ENCODE assay signal across 8 mouse cellular contexts in genomic region chr16:15194926-15195711, GRCm38 (mm10).
DNase-seq lines count a peak whose midpoint lies in the region; ATAC-seq lines count a peak whose summit lies in the region.

No protein-coding gene starts in this region.

- no peaks in the 10 kb centered on the region for H3K9me3 ChIP-seq in intestine, embryonic 16.5 days (ENCODE audit: control insufficient read depth, low read length)
- no peaks in the 10 kb centered on the region for H3K9me3 ChIP-seq in forebrain, embryonic 11.5 days (ENCODE audit: control insufficient read depth, low read length)

- peak overlapping the region; percentile 53 for H3K27ac ChIP-seq in intestine, embryonic 16.5 days (ENCODE audit: low read length)
- H3K27ac ChIP-seq in forebrain, embryonic 11.5 days (ENCODE audit: low read depth, low read length) = no peak overlapping the region

- peak; percentile 32 to 42 for DNase-seq in right cerebral cortex, postnatal 10 days (ENCODE audit: low spot score in 2 of 2)
- DNase-seq in right cerebral cortex, adult 2 months (ENCODE audit: low spot score in 2 of 2) = no peak
- peak; percentile 94 for DNase-seq in fibroblast of lung, adult 2 months (ENCODE audit: low read depth)
- DNase-seq in lung, postnatal 25 days (ENCODE audit: low spot score) = peak; percentile 46
- DNase-seq in thymus, postnatal 36 days = no peak
- DNase-seq in forebrain, embryonic 11.5 days (ENCODE audit: low spot score) = no peak
- no peak for DNase-seq in frontal cortex, postnatal 25 days (ENCODE audit: low spot score in 2 of 2)

- H3K36me3 ChIP-seq in intestine, embryonic 16.5 days (ENCODE audit: control insufficient read depth, insufficient read depth, low read length) = no peaks in the 10 kb centered on the region
- no peaks in the 10 kb centered on the region for H3K36me3 ChIP-seq in forebrain, embryonic 11.5 days (ENCODE audit: control insufficient read depth, insufficient read depth, low read length)

- H3K4me2 ChIP-seq in intestine, embryonic 16.5 days (ENCODE audit: low read depth, low read length) = no peak overlapping the region
- H3K4me2 ChIP-seq in forebrain, embryonic 11.5 days (ENCODE audit: low read depth, low read length, severe bottlenecking) = no peak overlapping the region

- WGBS in intestine, embryonic 16.5 days = 35% methylated on average over 6 of the region's 6 CpGs
- 75% methylated on average over 6 of the region's 6 CpGs for WGBS in forebrain, embryonic 11.5 days

- H3K4me1 ChIP-seq in intestine, embryonic 16.5 days (ENCODE audit: control insufficient read depth, insufficient read depth, low read length) = peaks cover 3% of the 10 kb centered on the region
- H3K4me1 ChIP-seq in forebrain, embryonic 11.5 days (replicated peaks; ENCODE audit: control insufficient read depth, insufficient read depth, low read length) = no peaks in the 10 kb centered on the region

- no peak overlapping the region for H3K4me3 ChIP-seq in intestine, embryonic 16.5 days (ENCODE audit: low read length)
- no peak overlapping the region for H3K4me3 ChIP-seq in forebrain, embryonic 11.5 days (ENCODE audit: low read depth, low read length)

- ATAC-seq in intestine, embryonic 16.5 days = peak; percentile 53; the same call in 1 of the 2 replicates
- ATAC-seq in forebrain, embryonic 11.5 days (replicated peaks; ENCODE audit: low FRiP score) = no peak

- H3K9ac ChIP-seq in intestine, embryonic 16.5 days (ENCODE audit: low read depth, low read length) = no peak overlapping the region
- no peak overlapping the region for H3K9ac ChIP-seq in forebrain, embryonic 11.5 days (ENCODE audit: low read length)

- H3K27me3 ChIP-seq in intestine, embryonic 16.5 days (replicated peaks; ENCODE audit: control insufficient read depth, insufficient read depth, low read length) = no peaks in the 10 kb centered on the region
- no peaks in the 10 kb centered on the region for H3K27me3 ChIP-seq in forebrain, embryonic 11.5 days (ENCODE audit: control insufficient read depth, insufficient read depth, low read length)

Comparison
In these comparisons a context has a peak if more than half of its experiments do, and no peak if none do; other contexts are left out.
1. DNase-seq: peak in right cerebral cortex, postnatal 10 days (2 of 2), fibroblast of lung, adult 2 months (single experiment) and lung, postnatal 25 days (single experiment); none in right cerebral cortex, adult 2 months (0 of 2), thymus, postnatal 36 days (0 of 2), forebrain, embryonic 11.5 days (single experiment) and frontal cortex, postnatal 25 days (0 of 2).